Mouse (Mus musculus): Measurements from ENCODE around the gene Gm39115. TPM values are rescaled to one million over a fixed set of nuclear protein-coding genes. Genes with fewer than 3 reads are reported as not detected.

Gene Gm39115
- total RNA-seq, 2 experiments from 2014 or later, result not detected

GRCm38 (mm10) chr7:142095183-142095931 is 40.5 kb downstream of the Gm39115 start, which contains the start of gene Dusp8:
Dusp8 (minus strand) TSS chr7:142095843.
- peak; percentile 89 for DNase-seq

DNA sequence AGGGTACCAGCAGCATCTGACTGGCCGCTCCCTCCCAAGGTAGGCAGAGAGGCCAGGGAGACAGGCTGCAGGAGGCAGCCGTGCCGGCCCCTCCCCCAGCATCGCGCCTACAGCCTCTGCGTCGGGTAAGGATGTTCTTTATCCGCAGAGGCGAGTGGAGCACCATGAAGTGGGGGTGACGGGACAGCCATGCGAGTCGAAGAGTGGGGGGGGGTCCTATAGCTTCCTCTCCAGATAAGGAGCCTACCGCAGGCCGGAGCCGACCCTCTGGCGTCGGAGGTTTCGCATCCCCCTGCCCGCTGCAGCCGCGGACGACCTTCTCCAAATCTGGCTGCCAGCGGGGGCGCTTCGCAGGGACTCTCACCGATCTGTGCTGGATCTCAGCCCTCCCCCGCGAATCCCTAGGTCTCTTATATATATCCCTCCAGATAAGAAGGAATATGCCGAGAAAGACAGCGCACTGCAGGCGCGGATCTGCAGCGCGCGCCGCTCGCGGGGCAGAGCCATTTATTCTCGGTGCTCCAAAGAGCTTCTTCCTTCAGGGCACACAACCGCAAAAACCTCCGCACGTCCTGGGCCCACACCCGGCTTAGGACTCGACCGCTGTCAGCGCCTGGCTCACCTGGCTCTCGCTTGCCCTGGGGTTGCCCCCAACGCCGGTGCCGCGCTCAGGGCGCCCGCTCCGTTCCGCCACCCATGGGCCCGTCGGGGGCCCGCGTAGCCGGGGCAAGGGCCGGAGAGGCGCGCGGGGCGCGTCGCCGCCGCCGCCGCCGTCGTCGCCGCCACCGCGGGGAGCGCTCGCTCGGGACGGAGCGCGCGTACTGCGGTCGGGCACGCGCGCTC is 41.3 kb downstream of the Gm39115 start:
- DNase-seq, result peak; percentile 29

DNA sequence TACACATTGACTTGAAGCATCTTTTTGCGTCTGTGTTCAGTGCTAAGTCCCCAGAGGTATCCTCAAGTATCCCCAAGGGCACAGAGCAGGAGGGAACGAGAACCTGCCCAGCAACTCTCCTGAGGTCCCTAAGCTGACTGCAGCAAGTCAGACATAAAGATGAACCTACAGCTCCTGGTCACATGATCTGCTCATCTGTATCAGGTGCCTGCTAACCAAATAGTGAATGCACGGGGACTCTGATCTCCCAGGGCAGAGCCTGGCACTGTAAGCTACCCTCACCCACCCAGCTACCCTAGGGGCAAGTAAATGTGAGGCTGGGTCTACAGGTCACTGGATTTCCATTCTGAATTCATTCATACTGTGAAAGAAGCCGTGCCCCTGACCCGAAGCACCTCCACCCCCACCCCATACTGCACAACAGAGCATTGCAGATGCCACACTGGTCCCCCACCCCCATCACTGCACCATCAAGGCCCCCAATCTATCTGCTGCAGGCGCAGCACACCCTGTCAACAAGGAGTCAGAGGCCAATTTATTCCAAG is 42.1 kb downstream of the Gm39115 start:
- no peak for DNase-seq

DNA sequence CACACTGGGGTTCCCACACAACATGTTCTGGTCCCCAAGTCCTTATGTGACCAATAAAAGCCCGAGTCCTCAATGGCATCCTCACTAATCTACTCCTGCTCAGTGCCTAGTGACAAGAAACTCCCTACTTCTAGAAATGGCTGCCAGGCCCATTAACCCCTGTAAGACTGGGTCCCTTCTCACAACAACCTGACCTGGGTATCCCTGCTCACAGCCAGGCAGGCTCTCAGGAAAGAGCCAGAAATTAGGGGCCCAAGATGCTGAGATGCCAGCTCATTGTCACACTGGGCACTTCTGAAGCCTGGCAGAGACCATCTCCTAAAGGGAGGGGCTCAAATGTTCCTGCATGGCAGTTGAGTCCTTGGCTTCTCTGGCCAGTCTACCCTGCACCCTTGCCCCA is 42.8 kb downstream of the Gm39115 start:
- no peak for DNase-seq

DNA sequence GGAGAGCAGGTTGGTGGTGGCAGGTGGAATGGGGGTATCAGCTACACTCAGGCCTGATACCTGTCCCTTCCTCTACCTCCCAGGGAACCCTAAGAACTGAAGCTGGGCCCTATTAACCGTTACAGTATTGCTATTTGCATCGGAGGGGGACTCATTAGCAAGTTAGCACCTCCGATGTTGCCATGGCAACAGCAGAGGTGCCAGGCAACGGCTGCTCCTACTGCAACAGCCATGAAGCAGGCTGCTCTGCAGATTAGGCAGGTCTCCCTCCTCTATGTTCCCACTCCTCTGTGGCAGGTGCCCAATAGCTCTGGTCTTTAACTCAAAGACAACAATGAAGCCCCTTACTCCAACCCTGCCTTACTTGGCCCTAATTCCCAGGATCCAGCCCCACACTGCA is 44.0 kb downstream of the Gm39115 start:
- DNase-seq, result no peak

DNA sequence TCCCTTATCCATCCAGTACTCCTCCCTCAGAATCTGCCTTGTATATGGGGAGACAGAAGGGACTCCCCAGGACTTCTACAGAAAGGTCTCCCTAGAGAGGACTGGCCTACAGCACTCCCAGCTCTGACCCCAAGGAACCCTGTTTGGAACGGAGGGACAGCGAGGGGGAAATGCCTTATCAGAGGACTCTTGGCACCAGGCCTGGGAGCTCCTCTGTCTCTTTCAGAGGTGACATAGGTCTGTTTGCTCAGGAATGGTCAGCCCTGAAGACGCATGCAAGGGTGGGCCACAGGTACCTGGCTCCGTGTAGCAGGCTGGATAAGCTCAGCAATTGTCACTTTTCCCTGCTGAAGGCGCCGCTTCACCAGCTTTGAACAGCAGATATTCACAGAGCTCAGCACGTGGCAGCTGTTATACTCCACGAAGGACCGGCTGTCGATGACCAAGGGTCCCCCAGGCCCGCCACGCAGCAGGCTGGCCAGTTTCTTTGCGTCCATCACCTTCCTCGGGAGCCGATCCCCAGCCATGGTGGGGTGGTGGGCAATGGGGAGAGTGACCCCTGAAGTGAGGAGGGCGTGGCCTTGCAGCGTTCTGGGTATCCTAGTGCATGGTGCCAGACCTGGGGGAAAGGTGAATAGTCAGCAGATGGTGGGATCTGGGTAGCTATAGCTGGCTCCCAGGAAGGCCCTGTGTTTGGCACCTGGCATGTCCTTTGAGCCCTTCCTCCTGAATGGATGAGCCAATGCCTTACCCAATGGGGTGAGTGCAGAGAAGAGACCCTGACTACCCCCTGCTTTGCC is 46.0 kb downstream of the Gm39115 start:
- no peak for DNase-seq

- no peak for DNase-seq
Observed at GRCm38 (mm10) chr7:142088886-142089285, 46.9 kb downstream of the Gm39115 start.

- no peak for DNase-seq
Observed at GRCm38 (mm10) chr7:142087069-142087652, 48.7 kb downstream of the Gm39115 start.

DNA sequence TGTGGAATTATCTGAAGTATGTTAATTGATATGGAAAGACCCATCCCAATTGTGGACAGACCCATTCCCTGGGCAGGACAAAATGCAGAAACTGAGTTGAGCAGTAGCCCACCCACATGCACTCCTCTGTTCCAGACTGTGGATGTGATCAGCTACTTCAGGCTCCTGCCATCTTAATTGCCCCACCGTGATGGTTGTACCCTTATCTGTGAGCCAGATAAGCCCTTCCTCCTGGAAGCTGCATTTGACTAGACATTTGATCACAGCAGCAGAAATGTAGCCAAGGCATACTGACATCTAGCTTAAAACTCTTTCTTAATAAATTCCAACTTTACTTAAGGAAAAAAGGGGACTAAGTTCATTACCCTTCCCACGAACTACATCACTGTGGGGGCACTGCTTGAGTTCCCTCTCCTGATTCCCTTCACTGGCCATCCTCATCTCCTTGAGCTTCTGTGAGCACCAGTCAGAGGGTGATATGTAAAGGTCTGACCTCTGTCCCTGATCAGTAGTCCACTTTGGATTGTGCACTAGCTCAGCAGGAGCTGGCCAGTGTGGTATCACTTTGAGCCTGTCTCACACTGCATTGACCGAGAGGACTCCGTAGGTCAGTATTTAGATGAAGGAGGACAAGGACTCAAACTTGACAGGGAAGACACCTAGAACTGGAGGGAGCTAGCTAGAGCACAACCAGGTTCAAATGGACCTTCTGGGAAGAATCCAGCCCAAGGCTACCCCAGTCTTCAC is 49.5 kb downstream of the Gm39115 start:
- DNase-seq, result no peak

Other genes with a start within 250 kb of the Gm39115 start
- gene Tollip, start 217.5 kb downstream of the Gm39115 start, total RNA-seq (2021), result 10 to 100 TPM; 28.9 to 29.3 TPM
- gene Brsk2, start 186.3 kb downstream of the Gm39115 start, total RNA-seq (2021), result 1 to 10 TPM in 1 of 2 experiments, under 1 TPM in 1; 0.85 to 1.1 TPM
- gene Mob2, start 75.0 kb downstream of the Gm39115 start, total RNA-seq (2021), result 10 to 100 TPM; 30.1 to 36.7 TPM
- gene Dusp8, start 40.2 kb downstream of the Gm39115 start, total RNA-seq (2021), result 10 to 100 TPM; 16.8 to 17.3 TPM
- not detected for gene Gm45618, start 15.3 kb downstream of the Gm39115 start, total RNA-seq (2021)
- not detected for gene Gm45337, start 8.6 kb upstream of the Gm39115 start, total RNA-seq (2021)
- gene Gm29735, start 21.1 kb upstream of the Gm39115 start, total RNA-seq (2021), result not detected
- gene Gm4553, start 29.7 kb upstream of the Gm39115 start, total RNA-seq (2021), result not detected
- gene Krtap5-2, start 40.0 kb upstream of the Gm39115 start, total RNA-seq (2021), result not detected
- not detected for gene Gm10153, start 54.4 kb upstream of the Gm39115 start, total RNA-seq (2021)
- gene Krtap5-3, start 65.3 kb upstream of the Gm39115 start, total RNA-seq (2021), result not detected
- not detected for gene Gm7579, start 75.8 kb upstream of the Gm39115 start, total RNA-seq (2021)
- not detected for gene Krtap5-5, start 93.9 kb upstream of the Gm39115 start, total RNA-seq (2021)
- not detected for gene Gm40460, start 105.0 kb upstream of the Gm39115 start, total RNA-seq (2021)
- gene Gm2431, start 122.3 kb upstream of the Gm39115 start, total RNA-seq (2021), result not detected
- gene Gm4559, start 138.3 kb upstream of the Gm39115 start, total RNA-seq (2021), result not detected
- gene Krtap5-1, start 161.1 kb upstream of the Gm39115 start, total RNA-seq (2021), result not detected
- gene Krtap5-4, start 167.5 kb upstream of the Gm39115 start, total RNA-seq (2021), result not detected
- gene Ifitm10, start 237.7 kb upstream of the Gm39115 start, total RNA-seq (2021), result 1 to 10 TPM; 3.3 to 4.8 TPM
- 1 to 10 TPM in 1 of 2 experiments, not detected in 1; 1.0 TPM for gene Gm49369, start 246.6 kb upstream of the Gm39115 start, total RNA-seq (2021)